In the genomic region with DNA sequence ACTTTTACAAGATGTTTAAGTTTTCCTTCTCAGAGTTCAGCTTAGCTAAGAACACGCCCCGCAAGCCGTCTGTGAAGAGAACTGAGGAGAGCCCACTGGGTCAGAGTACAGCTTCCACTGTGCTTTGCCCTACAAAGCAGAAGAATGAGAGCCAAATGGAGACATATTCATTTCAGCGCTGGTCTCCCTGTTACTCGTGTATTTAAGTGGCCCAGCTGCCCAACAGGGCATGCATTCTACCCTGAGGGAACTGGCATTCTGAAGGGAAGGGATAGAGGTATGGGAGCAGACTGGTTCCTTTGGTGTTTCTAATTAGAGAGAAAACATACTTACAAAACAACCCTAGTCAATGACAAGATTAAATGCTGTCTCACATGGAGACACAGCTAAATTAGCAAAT, we compare ENCODE assay signal across 27 mouse cellular contexts.
A peak's percentile ranks its signal among the peaks of the same experiment; 100 is the strongest.
DNase-seq lines count a peak whose midpoint lies in the region; ATAC-seq and TF ChIP-seq lines count a peak whose summit lies in the region.
"Had no signal": no experiment of that assay in that cellular context is flagged by ENCODE, and none has a peak within 500 bp of the region (broad histone marks: within the 10 kb centered on the region; RNA-seq: fewer than 3 reads in every experiment).

No protein-coding gene starts in this region.

- no peaks in the 10 kb centered on the region for H3K9me3 ChIP-seq in forebrain, embryonic 15.5 days
- H3K9me3 ChIP-seq: embryonic facial prominence, embryonic 12.5 days; heart, embryonic 13.5 days; limb, embryonic 10.5 days; limb, embryonic 15.5 days; liver, embryonic 13.5 days; midbrain, embryonic 12.5 days; neural tube, embryonic 12.5 days had no signal

- H3K27me3 ChIP-seq in forebrain, embryonic 15.5 days: no peaks in the 10 kb centered on the region
- H3K27me3 ChIP-seq: CH12.LX; embryonic facial prominence, embryonic 12.5 days; heart, embryonic 13.5 days; limb, embryonic 15.5 days; liver, embryonic 13.5 days; megakaryocyte, embryonic 14.5 days; midbrain, embryonic 12.5 days; neural tube, embryonic 12.5 days had no signal

- peak; percentile 5 to 8 for DNase-seq in cerebellum, postnatal 14 days
- no peak for DNase-seq in cerebellum, adult 8-10 months
- DNase-seq in brain, adult 2 months (ENCODE audit: low read depth, low spot score): peak; percentile 21
- DNase-seq in brain, embryonic 14.5 days (ENCODE audit: low read depth): peak; percentile 70
- no peak for DNase-seq in B cell, adult 2 months
- DNase-seq: adrenal gland, adult 8-10 months; cerebellum, postnatal 25 days; gastrocnemius, postnatal 10 days; heart, postnatal 10 days; kidney, adult 8-10 months; layer of hippocampus, adult 9-11 months; liver, embryonic 13.5 days; lung, adult 18-20 months; lung, postnatal 4 days had no signal

- 32% methylated on average over 5 of the region's 5 CpGs for WGBS in forebrain, embryonic 15.5 days

- no peak overlapping the region for H3K27ac ChIP-seq in forebrain, embryonic 15.5 days (replicated peaks)
- H3K27ac ChIP-seq: embryonic facial prominence, embryonic 12.5 days; heart, embryonic 13.5 days; kidney, postnatal 0 days; limb, embryonic 10.5 days; limb, embryonic 15.5 days; liver, embryonic 13.5 days; midbrain, embryonic 12.5 days; neural tube, embryonic 12.5 days had no signal

- no peak for TF ChIP-seq POLR2A in brain, embryonic 14.5 days (IDR thresholded peaks at IDR 0.05; ENCODE audit: borderline replicate concordance, extremely low read depth, insufficient read depth, insufficient read length, poor library complexity, severe bottlenecking)

- H3K4me3 ChIP-seq in forebrain, embryonic 15.5 days: no peak overlapping the region
- H3K4me3 ChIP-seq: embryonic facial prominence, embryonic 12.5 days; heart, embryonic 13.5 days; limb, embryonic 10.5 days; limb, embryonic 15.5 days; liver, embryonic 13.5 days; megakaryocyte, embryonic 14.5 days; midbrain, embryonic 12.5 days; myocyte; neural tube, embryonic 12.5 days had no signal

- no peak overlapping the region for H3K9ac ChIP-seq in forebrain, embryonic 15.5 days (replicated peaks)
- H3K9ac ChIP-seq: embryonic facial prominence, embryonic 12.5 days; heart, embryonic 13.5 days; limb, embryonic 15.5 days; liver, embryonic 13.5 days; midbrain, embryonic 12.5 days; neural tube, embryonic 12.5 days had no signal

- H3K4me1 ChIP-seq in forebrain, embryonic 15.5 days: peaks cover 8% of the 10 kb centered on the region
- H3K4me1 ChIP-seq: embryonic facial prominence, embryonic 12.5 days; heart, embryonic 13.5 days; limb, embryonic 10.5 days; limb, embryonic 15.5 days; liver, embryonic 13.5 days; megakaryocyte, embryonic 14.5 days; midbrain, embryonic 12.5 days; neural tube, embryonic 12.5 days had no signal

- no peak overlapping the region for H3K4me2 ChIP-seq in forebrain, embryonic 15.5 days (replicated peaks)
- H3K4me2 ChIP-seq: embryonic facial prominence, embryonic 12.5 days; heart, embryonic 13.5 days; limb, embryonic 15.5 days; liver, embryonic 13.5 days; midbrain, embryonic 12.5 days; neural tube, embryonic 12.5 days had no signal

- TF ChIP-seq CTCF in brain, embryonic 14.5 days (IDR thresholded peaks at IDR 0.05; ENCODE audit: borderline replicate concordance, extremely low read depth, insufficient read depth, insufficient read length): no peak

- no peaks in the 10 kb centered on the region for H3K36me3 ChIP-seq in forebrain, embryonic 15.5 days
- H3K36me3 ChIP-seq: embryonic facial prominence, embryonic 12.5 days; heart, embryonic 13.5 days; limb, embryonic 10.5 days; limb, embryonic 15.5 days; liver, embryonic 13.5 days; midbrain, embryonic 12.5 days; neural tube, embryonic 12.5 days had no signal

- ATAC-seq in forebrain, embryonic 15.5 days (replicated peaks): peak; percentile 55; the same call in 1 of the 2 replicates
- ATAC-seq: intestine, embryonic 16.5 days; lung, postnatal 0 days had no signal

Comparison
In these comparisons a context has a peak if more than half of its experiments do, and no peak if none do; other contexts are left out.
1. DNase-seq: peak in cerebellum, postnatal 14 days (2 of 2), brain, adult 2 months (single experiment) and brain, embryonic 14.5 days (single experiment); none in cerebellum, adult 8-10 months (single experiment) and B cell, adult 2 months (0 of 2).